Mouse (Mus musculus): ENCODE results near the gene Nudc. TPM values are rescaled to one million over a fixed set of nuclear protein-coding genes. Genes with fewer than 3 reads are reported as not detected.

The Nudc gene
- polyA plus RNA-seq, 1 experiment from 2014 or later: 221 TPM

- peak within 1 kb of the TSS; percentile 100 for H3K4me3 ChIP-seq (ENCODE audit: low read depth, low read length)
- H3K27ac ChIP-seq (ENCODE audit: low read depth, low read length): peak within 1 kb of the TSS; percentile 71; the same call in 1 of the 2 replicates
- peak; percentile 85 for ATAC-seq (replicated peaks; ENCODE audit: insufficient number of reproducible peaks, low FRiP score, low TSS enrichment)
- H3K9ac ChIP-seq (ENCODE audit: low read depth, low read length): peak within 1 kb of the TSS; percentile 94
- H3K27me3 ChIP-seq (ENCODE audit: control insufficient read depth, insufficient read depth, low read length): no peaks in the 10 kb centered on the region
- 6% methylated on average over 44 of the region's 44 CpGs for WGBS (ENCODE audit: insufficient replicate concordance)
- peaks cover 8% of the 10 kb centered on the region; the same call in 1 of the 2 replicates for H3K4me1 ChIP-seq (ENCODE audit: control insufficient read depth, insufficient read depth, low read length)
- H3K36me3 ChIP-seq (ENCODE audit: control insufficient read depth, insufficient read depth, low read length): no peaks in the 10 kb centered on the region; the same call in 1 of the 2 replicates
- no peaks in the 10 kb centered on the region for H3K9me3 ChIP-seq (replicated peaks; ENCODE audit: control insufficient read depth, low read length)
- peak within 1 kb of the TSS; percentile 83 for H3K4me2 ChIP-seq
Measured at GRCm38 (mm10) chr4:133574070-133574842, 28.5 kb upstream of the Nudc start, which contains the start of gene Gpatch3. Gpatch3 (plus strand) TSS chr4:133574745.

GRCm38 (mm10) chr4:133570066-133570466 lies 24.3 kb upstream of the Nudc start:
- Histone ChIP-seq H3K27ac (ENCODE audit: low read depth, low read length) (no peak overlapping the region), H3K4me3 (ENCODE audit: low read depth, low read length) (no peak overlapping the region), H3K27me3 (ENCODE audit: control insufficient read depth, insufficient read depth, low read length) (no peaks in the 10 kb centered on the region), H3K4me2 (no peak overlapping the region), H3K9me3 (replicated peaks; ENCODE audit: control insufficient read depth, low read length) (no peaks in the 10 kb centered on the region), H3K9ac (ENCODE audit: low read depth, low read length) (no peak overlapping the region), H3K36me3 (ENCODE audit: control insufficient read depth, insufficient read depth, low read length) (no peaks in the 10 kb centered on the region), H3K4me1 (ENCODE audit: control insufficient read depth, insufficient read depth, low read length) (peaks cover 4% of the 10 kb centered on the region; the same call in 1 of the 2 replicates)
- 53% methylated on average over 10 of the region's 10 CpGs for WGBS (ENCODE audit: insufficient replicate concordance)
- no peak for ATAC-seq (replicated peaks; ENCODE audit: insufficient number of reproducible peaks, low FRiP score, low TSS enrichment)

GRCm38 (mm10) chr4:133569291-133570065 lies 23.7 kb upstream of the Nudc start:
- Histone ChIP-seq H3K27ac (ENCODE audit: low read depth, low read length) (no peak overlapping the region), H3K36me3 (ENCODE audit: control insufficient read depth, insufficient read depth, low read length) (no peaks in the 10 kb centered on the region), H3K9ac (ENCODE audit: low read depth, low read length) (no peak overlapping the region), H3K4me2 (no peak overlapping the region), H3K4me3 (ENCODE audit: low read depth, low read length) (no peak overlapping the region), H3K4me1 (ENCODE audit: control insufficient read depth, insufficient read depth, low read length) (0 out of 2 replicates have a peak, but pooled peaks cover 3% of the 10 kb centered on the region), H3K27me3 (ENCODE audit: control insufficient read depth, insufficient read depth, low read length) (no peaks in the 10 kb centered on the region), H3K9me3 (replicated peaks; ENCODE audit: control insufficient read depth, low read length) (no peaks in the 10 kb centered on the region)
- ATAC-seq (replicated peaks; ENCODE audit: insufficient number of reproducible peaks, low FRiP score, low TSS enrichment): no peak
- 78% methylated on average over 10 of the region's 10 CpGs for WGBS (ENCODE audit: insufficient replicate concordance)

GRCm38 (mm10) chr4:133567251-133567650 lies 21.5 kb upstream of the Nudc start:
- H3K9ac ChIP-seq (ENCODE audit: low read depth, low read length): no peak overlapping the region
- no peak overlapping the region for H3K4me3 ChIP-seq (ENCODE audit: low read depth, low read length)
- H3K4me2 ChIP-seq: no peak overlapping the region
- no peak overlapping the region for H3K27ac ChIP-seq (ENCODE audit: low read depth, low read length)
- no peak for ATAC-seq (replicated peaks; ENCODE audit: insufficient number of reproducible peaks, low FRiP score, low TSS enrichment)
- WGBS (ENCODE audit: insufficient replicate concordance): 22% methylated on average over 8 of the region's 8 CpGs
- H3K4me1 ChIP-seq (ENCODE audit: control insufficient read depth, insufficient read depth, low read length): no peaks in the 10 kb centered on the region
- no peaks in the 10 kb centered on the region for H3K9me3 ChIP-seq (replicated peaks; ENCODE audit: control insufficient read depth, low read length)
- H3K27me3 ChIP-seq (ENCODE audit: control insufficient read depth, insufficient read depth, low read length): no peaks in the 10 kb centered on the region
- H3K36me3 ChIP-seq (ENCODE audit: control insufficient read depth, insufficient read depth, low read length): no peaks in the 10 kb centered on the region

GRCm38 (mm10) chr4:133563123-133563571 lies 17.4 kb upstream of the Nudc start:
- Histone ChIP-seq H3K4me3 (ENCODE audit: low read depth, low read length) (no peak overlapping the region), H3K4me2 (no peak overlapping the region), H3K4me1 (ENCODE audit: control insufficient read depth, insufficient read depth, low read length) (no peaks in the 10 kb centered on the region), H3K27me3 (ENCODE audit: control insufficient read depth, insufficient read depth, low read length) (no peaks in the 10 kb centered on the region), H3K9ac (ENCODE audit: low read depth, low read length) (no peak overlapping the region), H3K27ac (ENCODE audit: low read depth, low read length) (no peak overlapping the region), H3K9me3 (replicated peaks; ENCODE audit: control insufficient read depth, low read length) (no peaks in the 10 kb centered on the region), H3K36me3 (ENCODE audit: control insufficient read depth, insufficient read depth, low read length) (no peaks in the 10 kb centered on the region)
- WGBS (ENCODE audit: insufficient replicate concordance): 68% methylated on average over 11 of the region's 11 CpGs
- ATAC-seq (replicated peaks; ENCODE audit: insufficient number of reproducible peaks, low FRiP score, low TSS enrichment): no peak

GRCm38 (mm10) chr4:133561622-133562021 lies 15.8 kb upstream of the Nudc start:
- H3K4me1 ChIP-seq (ENCODE audit: control insufficient read depth, insufficient read depth, low read length): no peaks in the 10 kb centered on the region
- H3K4me3 ChIP-seq (ENCODE audit: low read depth, low read length): no peak overlapping the region
- 71% methylated on average over 4 of the region's 4 CpGs for WGBS (ENCODE audit: insufficient replicate concordance)

GRCm38 (mm10) chr4:133559846-133560245 lies 14.1 kb upstream of the Nudc start:
- no peak for ATAC-seq (replicated peaks; ENCODE audit: insufficient number of reproducible peaks, low FRiP score, low TSS enrichment)
- no peaks in the 10 kb centered on the region for H3K36me3 ChIP-seq (ENCODE audit: control insufficient read depth, insufficient read depth, low read length)
- H3K9me3 ChIP-seq (replicated peaks; ENCODE audit: control insufficient read depth, low read length): no peaks in the 10 kb centered on the region
- no peak overlapping the region for H3K4me2 ChIP-seq
- no peaks in the 10 kb centered on the region for H3K4me1 ChIP-seq (ENCODE audit: control insufficient read depth, insufficient read depth, low read length)
- no peak overlapping the region for H3K4me3 ChIP-seq (ENCODE audit: low read depth, low read length)
- 69% methylated on average over 4 of the region's 4 CpGs for whole genome bisulfite sequencing (ENCODE audit: insufficient replicate concordance)
- H3K27me3 ChIP-seq (ENCODE audit: control insufficient read depth, insufficient read depth, low read length): peaks cover 3% of the 10 kb centered on the region; the same call in 1 of the 2 replicates
- H3K9ac ChIP-seq (ENCODE audit: low read depth, low read length): no peak overlapping the region
- H3K27ac ChIP-seq (ENCODE audit: low read depth, low read length): no peak overlapping the region

More at GRCm38 (mm10) chr4:133561622-133562021, 15.8 kb upstream of the Nudc start:
- Histone ChIP-seq H3K9me3 (replicated peaks; ENCODE audit: control insufficient read depth, low read length) (no peaks in the 10 kb centered on the region), H3K27me3 (ENCODE audit: control insufficient read depth, insufficient read depth, low read length) (no peaks in the 10 kb centered on the region), H3K4me2 (no peak overlapping the region), H3K36me3 (ENCODE audit: control insufficient read depth, insufficient read depth, low read length) (no peaks in the 10 kb centered on the region), H3K27ac (ENCODE audit: low read depth, low read length) (no peak overlapping the region), H3K9ac (ENCODE audit: low read depth, low read length) (no peak overlapping the region)
- no peak for ATAC-seq (replicated peaks; ENCODE audit: insufficient number of reproducible peaks, low FRiP score, low TSS enrichment)

- Histone ChIP-seq H3K9me3 (replicated peaks; ENCODE audit: control insufficient read depth, low read length) (no peaks in the 10 kb centered on the region), H3K4me2 (no peak overlapping the region), H3K9ac (ENCODE audit: low read depth, low read length) (no peak overlapping the region), H3K36me3 (ENCODE audit: control insufficient read depth, insufficient read depth, low read length) (no peaks in the 10 kb centered on the region), H3K4me1 (ENCODE audit: control insufficient read depth, insufficient read depth, low read length) (peaks cover 8% of the 10 kb centered on the region), H3K4me3 (ENCODE audit: low read depth, low read length) (no peak overlapping the region), H3K27ac (ENCODE audit: low read depth, low read length) (no peak overlapping the region), H3K27me3 (ENCODE audit: control insufficient read depth, insufficient read depth, low read length) (peaks cover 3% of the 10 kb centered on the region; the same call in 1 of the 2 replicates)
- no peak for ATAC-seq (replicated peaks; ENCODE audit: insufficient number of reproducible peaks, low FRiP score, low TSS enrichment)
- WGBS (ENCODE audit: insufficient replicate concordance): 40% methylated on average over 10 of the region's 10 CpGs
Measured at GRCm38 (mm10) chr4:133557041-133557717, 11.4 kb upstream of the Nudc start.

All from heart, embryonic 11.5 days (tissue).